Mouse (Mus musculus) erythroid progenitor cell, adult 5-6 weeks (primary cell): ENCODE measurements around the gene Pspn. TPM values are rescaled to one million over a fixed set of nuclear protein-coding genes. Genes with fewer than 3 reads are reported as not detected.

Experiments
- ATAC-seq: replicated peaks from 2 replicates; pipeline ENCODE4 v1.8.0; 2016; ENCODE audit warnings: moderate number of reproducible peaks, mild to moderate bottlenecking, moderate TSS enrichment, inconsistent platforms; ENCODE audit not compliant: poor library complexity, low FRiP score, severe bottlenecking
- total RNA-seq, 2 experiments: library from RNA; stranded (forward) in 1 of 2; stranded (reverse) in 1 of 2; fragments of 150-400 nt in 1 of 2; fragments of 186-747, 209-891 nt in 1 of 2; gene quantifications; 2 replicates each; pipeline versions ENCODE4 v1.2.3 to v1.2.4; 2015 to 2017; ENCODE audit warnings: low replicate concordance in 2 of 2

Pspn gene
- total RNA-seq, 2 experiments from 2014 or later: not detected

DNA sequence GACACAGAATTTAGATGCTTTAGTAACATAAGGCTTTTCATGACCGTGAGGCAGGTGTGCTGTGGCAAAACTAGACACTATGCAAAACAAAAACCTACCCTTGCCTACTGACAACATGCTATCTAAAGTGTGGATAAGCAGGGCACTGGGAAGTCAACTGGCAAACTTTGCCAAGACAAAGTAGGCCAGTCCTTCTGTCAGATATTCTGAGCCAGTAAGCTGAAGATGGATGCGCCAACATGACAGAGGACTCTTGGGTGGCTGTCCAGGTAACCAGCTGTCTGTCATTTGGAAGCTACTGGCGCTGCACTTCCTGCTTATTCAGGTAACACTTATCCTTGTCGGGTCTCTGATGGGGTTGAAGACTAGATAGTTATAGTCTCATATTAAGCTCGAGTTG, 29.7 kb downstream of the Pspn start:
- ATAC-seq: no peak

DNA sequence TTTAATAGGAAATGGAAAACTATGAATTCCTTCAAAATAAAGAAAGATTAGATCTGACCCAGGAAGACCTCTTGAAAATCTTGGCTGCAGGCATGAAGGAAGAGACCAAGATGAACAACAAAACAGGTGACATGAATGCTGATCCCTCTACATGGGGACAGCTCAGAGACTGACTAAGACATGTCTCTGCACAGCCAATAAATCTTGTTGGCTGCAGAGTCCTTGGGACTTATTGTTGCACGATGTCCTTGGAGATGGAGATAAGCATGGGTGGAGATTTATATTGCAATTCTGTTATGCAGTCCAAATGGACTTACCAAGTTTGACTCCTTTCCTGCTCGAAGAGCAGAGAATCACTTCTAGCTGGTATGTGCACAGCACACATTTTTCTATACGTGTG, 30.5 kb downstream of the Pspn start:
- no peak for ATAC-seq

GRCm38 (mm10) chr17:56963646-56964045, 36.2 kb downstream of the Pspn start:
- no peak for ATAC-seq

DNA sequence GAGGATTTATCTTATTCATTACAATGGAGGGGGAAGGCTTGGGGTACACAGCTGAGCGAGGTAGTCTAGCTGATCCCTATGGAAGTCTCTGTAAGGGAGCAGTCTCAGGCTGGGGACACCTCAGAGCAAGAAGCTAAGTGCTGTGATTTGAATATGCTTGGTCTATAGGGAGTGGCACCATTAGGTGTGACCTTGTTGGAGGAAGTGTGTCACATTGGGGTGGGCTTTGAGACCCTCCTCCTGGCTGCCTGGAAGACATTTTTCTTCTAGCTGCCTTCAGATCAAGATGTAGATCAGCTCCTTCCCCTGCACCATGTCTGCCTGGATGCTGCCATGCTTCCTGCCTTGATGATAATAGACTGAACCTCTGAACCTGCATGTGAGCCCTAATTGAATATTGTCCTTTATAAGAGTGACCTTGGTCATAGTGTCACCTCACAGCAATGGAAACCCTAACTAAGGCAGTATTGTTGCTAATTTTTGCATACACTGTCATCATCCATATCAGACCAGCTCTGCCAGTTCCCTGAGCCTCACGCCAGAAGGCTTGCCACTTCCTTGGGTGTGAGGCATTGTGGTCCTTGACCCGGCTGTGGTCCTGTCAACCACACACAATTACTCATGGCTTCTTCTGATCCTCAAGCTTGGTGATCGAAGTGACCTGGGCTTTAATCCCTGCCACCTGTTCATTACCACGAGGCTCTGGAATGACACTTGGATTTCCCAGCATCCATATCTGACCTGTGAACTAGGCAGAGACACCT, 37.0 kb downstream of the Pspn start:
- no peak for ATAC-seq

GRCm38 (mm10) chr17:56961880-56962279, 37.9 kb downstream of the Pspn start:
- ATAC-seq: no peak

DNA sequence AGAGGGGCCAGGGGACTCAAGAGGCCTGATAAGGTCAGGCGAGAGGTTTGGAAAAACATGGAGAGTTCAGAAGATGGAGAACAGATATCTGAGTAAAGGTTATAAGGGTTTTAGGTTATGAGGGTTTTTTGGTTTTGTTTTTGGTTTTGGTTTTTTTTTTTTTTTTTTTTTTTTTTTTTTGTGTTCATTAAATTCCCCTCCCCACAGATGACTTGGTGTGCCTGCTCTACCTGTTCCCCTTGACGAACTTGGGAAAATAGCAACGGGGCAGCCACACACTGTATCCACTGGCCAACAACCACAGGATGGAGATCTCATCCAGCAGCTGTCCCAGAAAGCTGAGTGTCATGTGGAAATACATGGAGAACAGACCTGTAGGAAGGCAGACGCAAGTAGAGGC, 41.2 kb downstream of the Pspn start:
- no peak for ATAC-seq

DNA sequence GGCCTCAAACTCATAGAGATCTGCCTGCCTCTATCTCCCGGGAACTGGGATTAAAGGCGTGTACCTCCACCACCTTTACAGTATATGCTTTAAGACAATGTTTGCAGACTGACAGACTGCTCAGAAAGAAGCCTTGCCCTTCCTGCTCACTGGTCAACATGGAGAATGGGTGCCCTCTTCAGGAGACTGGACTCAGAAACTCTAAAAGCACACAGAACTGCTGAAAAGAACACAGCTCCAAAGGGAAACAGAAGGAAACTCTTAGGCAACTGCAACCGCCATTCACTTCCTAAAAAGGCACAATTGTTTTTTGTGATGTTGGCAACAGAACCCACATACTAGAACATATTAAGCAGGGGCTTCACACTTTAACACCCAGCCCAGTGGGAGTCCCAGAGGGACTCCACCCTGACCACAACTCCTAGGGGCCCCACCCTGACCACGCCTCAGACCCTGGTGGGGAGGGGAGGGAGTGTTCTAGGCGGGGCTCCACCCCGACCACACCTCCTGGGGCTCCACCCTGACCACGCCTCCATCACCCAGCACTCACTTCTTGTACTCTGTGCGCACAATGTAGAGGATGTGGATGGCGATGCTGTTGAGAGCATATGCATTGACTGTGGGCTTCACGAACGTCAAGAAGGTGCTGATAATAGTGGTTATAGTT, 41.9 kb downstream of the Pspn start:
- ATAC-seq: peak; percentile 82

- ATAC-seq: no peak
Measured at GRCm38 (mm10) chr17:56954871-56955270, 44.9 kb downstream of the Pspn start.

DNA sequence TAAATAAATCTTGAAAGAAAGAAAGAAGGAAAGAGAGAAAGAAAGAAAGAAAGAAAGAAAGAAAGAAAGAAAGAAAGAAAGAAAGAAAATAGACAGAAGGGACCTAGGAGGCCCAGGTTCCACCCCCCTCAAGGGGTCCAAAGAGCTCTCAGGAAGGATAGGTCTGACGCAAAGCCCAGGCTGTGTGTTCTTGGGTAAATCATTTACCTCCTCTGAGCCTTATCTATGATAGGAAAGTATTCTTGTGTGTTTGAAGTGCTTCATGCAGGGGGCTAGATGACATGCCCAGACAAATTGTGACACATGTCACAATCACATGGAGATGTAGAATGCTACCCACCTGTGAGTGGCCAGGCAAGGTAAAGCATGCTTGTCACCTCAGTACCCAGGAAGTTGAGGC, 47.2 kb downstream of the Pspn start:
- no peak for ATAC-seq

GRCm38 (mm10) chr17:56950915-56951314, 48.9 kb downstream of the Pspn start:
- ATAC-seq: peak; percentile 80

Other genes with a start within 250 kb of the Pspn start
- gene Nrtn, start 242.5 kb downstream of the Pspn start, total RNA-seq (2015; ENCODE audit: low replicate concordance): not detected in 2 replicates
- not detected in 2 replicates for gene Nrtn, start 242.5 kb downstream of the Pspn start, total RNA-seq (2017; ENCODE audit: low replicate concordance)
- gene Dus3l, start 235.3 kb downstream of the Pspn start, total RNA-seq (2015; ENCODE audit: low replicate concordance): 6.5 and 7.1 TPM in 2 replicates
- 3.0 and 5.4 TPM in 2 replicates for gene Dus3l, start 235.3 kb downstream of the Pspn start, total RNA-seq (2017; ENCODE audit: low replicate concordance)
- gene Prr22, start 229.8 kb downstream of the Pspn start, total RNA-seq (2015; ENCODE audit: low replicate concordance): not detected in 2 replicates
- not detected in 2 replicates for gene Prr22, start 229.8 kb downstream of the Pspn start, total RNA-seq (2017; ENCODE audit: low replicate concordance)
- gene Rfx2, start 169.0 kb downstream of the Pspn start, total RNA-seq (2015; ENCODE audit: low replicate concordance): 101 and 107 TPM in 2 replicates
- 76.1 and 105 TPM in 2 replicates for gene Rfx2, start 169.0 kb downstream of the Pspn start, total RNA-seq (2017; ENCODE audit: low replicate concordance)
- gene Acsbg2, start 125.6 kb downstream of the Pspn start, total RNA-seq (2015; ENCODE audit: low replicate concordance): not detected in 2 replicates
- gene Acsbg2, start 125.6 kb downstream of the Pspn start, total RNA-seq (2017; ENCODE audit: low replicate concordance): not detected in 2 replicates
- gene 1700061G19Rik, start 124.5 kb downstream of the Pspn start, total RNA-seq (2015; ENCODE audit: low replicate concordance): not detected in 2 replicates
- gene 1700061G19Rik, start 124.5 kb downstream of the Pspn start, total RNA-seq (2017; ENCODE audit: low replicate concordance): not detected in 2 replicates
- 3.4 and 9.4 TPM in 2 replicates for gene Mllt1, start 64.6 kb downstream of the Pspn start, total RNA-seq (2015; ENCODE audit: low replicate concordance)
- 4.4 and 6.4 TPM in 2 replicates for gene Mllt1, start 64.6 kb downstream of the Pspn start, total RNA-seq (2017; ENCODE audit: low replicate concordance)
- gene Acer1, start 17.9 kb downstream of the Pspn start, total RNA-seq (2015; ENCODE audit: low replicate concordance): not detected in 2 replicates
- not detected in 2 replicates for gene Acer1, start 17.9 kb downstream of the Pspn start, total RNA-seq (2017; ENCODE audit: low replicate concordance)
- gene Clpp, start 9.7 kb downstream of the Pspn start, total RNA-seq (2015; ENCODE audit: low replicate concordance): 2.2 and 26.8 TPM in 2 replicates
- 10.8 and 15.7 TPM in 2 replicates for gene Clpp, start 9.7 kb downstream of the Pspn start, total RNA-seq (2017; ENCODE audit: low replicate concordance)
- gene Alkbh7, start 2.7 kb downstream of the Pspn start, total RNA-seq (2015; ENCODE audit: low replicate concordance): not detected in 2 replicates
- 6.2 TPM in 1 of 2 replicates, not detected in the other for gene Alkbh7, start 2.7 kb downstream of the Pspn start, total RNA-seq (2017; ENCODE audit: low replicate concordance)
- 57.4 and 61.3 TPM in 2 replicates for gene Gtf2f1, start 11.3 kb upstream of the Pspn start, total RNA-seq (2015; ENCODE audit: low replicate concordance)
- gene Gtf2f1, start 11.3 kb upstream of the Pspn start, total RNA-seq (2017; ENCODE audit: low replicate concordance): 70.8 and 90.7 TPM in 2 replicates
- gene Gm17949, start 11.5 kb upstream of the Pspn start, total RNA-seq (2015; ENCODE audit: low replicate concordance): not detected in 2 replicates
- not detected in 2 replicates for gene Gm17949, start 11.5 kb upstream of the Pspn start, total RNA-seq (2017; ENCODE audit: low replicate concordance)
- 87.6 and 97.7 TPM in 2 replicates for gene Khsrp, start 31.5 kb upstream of the Pspn start, total RNA-seq (2015; ENCODE audit: low replicate concordance)
- 85.6 and 85.9 TPM in 2 replicates for gene Khsrp, start 31.5 kb upstream of the Pspn start, total RNA-seq (2017; ENCODE audit: low replicate concordance)
- gene Slc25a41, start 41.6 kb upstream of the Pspn start, total RNA-seq (2015; ENCODE audit: low replicate concordance): not detected in 2 replicates
- gene Slc25a41, start 41.6 kb upstream of the Pspn start, total RNA-seq (2017; ENCODE audit: low replicate concordance): not detected in 2 replicates
- gene Crb3, start 59.1 kb upstream of the Pspn start, total RNA-seq (2015; ENCODE audit: low replicate concordance): not detected in 2 replicates
- gene Crb3, start 59.1 kb upstream of the Pspn start, total RNA-seq (2017; ENCODE audit: low replicate concordance): not detected in 2 replicates
- gene Slc25a23, start 59.8 kb upstream of the Pspn start, total RNA-seq (2015; ENCODE audit: low replicate concordance): 2.9 and 5.4 TPM in 2 replicates
- gene Slc25a23, start 59.8 kb upstream of the Pspn start, total RNA-seq (2017; ENCODE audit: low replicate concordance): not detected in 2 replicates
- 6.1 and 12.2 TPM in 2 replicates for gene Dennd1c, start 78.5 kb upstream of the Pspn start, total RNA-seq (2015; ENCODE audit: low replicate concordance)
- gene Dennd1c, start 78.5 kb upstream of the Pspn start, total RNA-seq (2017; ENCODE audit: low replicate concordance): 2.6 and 4.5 TPM in 2 replicates
- 1.4 TPM in 1 of 2 replicates, not detected in the other for gene Tubb4a, start 87.8 kb upstream of the Pspn start, total RNA-seq (2015; ENCODE audit: low replicate concordance)
- not detected in 2 replicates for gene Tubb4a, start 87.8 kb upstream of the Pspn start, total RNA-seq (2017; ENCODE audit: low replicate concordance)
- gene Tnfsf9, start 105.3 kb upstream of the Pspn start, total RNA-seq (2015; ENCODE audit: low replicate concordance): not detected in 2 replicates
- gene Tnfsf9, start 105.3 kb upstream of the Pspn start, total RNA-seq (2017; ENCODE audit: low replicate concordance): not detected in 2 replicates
- gene Cd70, start 149.8 kb upstream of the Pspn start, total RNA-seq (2015; ENCODE audit: low replicate concordance): not detected in 2 replicates
- not detected in 2 replicates for gene Cd70, start 149.8 kb upstream of the Pspn start, total RNA-seq (2017; ENCODE audit: low replicate concordance)
- gene Tnfsf14, start 194.2 kb upstream of the Pspn start, total RNA-seq (2015; ENCODE audit: low replicate concordance): 1.7 and 2.5 TPM in 2 replicates
- 1.4 TPM in 1 of 2 replicates, not detected in the other for gene Tnfsf14, start 194.2 kb upstream of the Pspn start, total RNA-seq (2017; ENCODE audit: low replicate concordance)
- 128 and 134 TPM in 2 replicates for gene C3, start 228.1 kb upstream of the Pspn start, total RNA-seq (2015; ENCODE audit: low replicate concordance)
- 69.4 and 132 TPM in 2 replicates for gene C3, start 228.1 kb upstream of the Pspn start, total RNA-seq (2017; ENCODE audit: low replicate concordance)
- 4.7 and 10.1 TPM in 2 replicates for gene Gpr108, start 248.4 kb upstream of the Pspn start, total RNA-seq (2015; ENCODE audit: low replicate concordance)
- 2.8 and 4.4 TPM in 2 replicates for gene Gpr108, start 248.4 kb upstream of the Pspn start, total RNA-seq (2017; ENCODE audit: low replicate concordance)
- not detected in 2 replicates for gene Trip10, start 249.4 kb upstream of the Pspn start, total RNA-seq (2015; ENCODE audit: low replicate concordance)
- 7.1 TPM in 1 of 2 replicates, not detected in the other for gene Trip10, start 249.4 kb upstream of the Pspn start, total RNA-seq (2017; ENCODE audit: low replicate concordance)